Mouse (Mus musculus) brain, adult 2 months (tissue): ENCODE results near the gene Ttll11.

Source experiments
- DNase-seq: peaks from one replicate; pipeline ENCODE4 v3.0.0; 2011; ENCODE audit warnings: low read depth, low spot score

The Ttll11 gene

GRCm38 (mm10) chr2:35827886-35828285 lies 151.8 kb downstream of the Ttll11 start:
- no peak for DNase-seq

DNA sequence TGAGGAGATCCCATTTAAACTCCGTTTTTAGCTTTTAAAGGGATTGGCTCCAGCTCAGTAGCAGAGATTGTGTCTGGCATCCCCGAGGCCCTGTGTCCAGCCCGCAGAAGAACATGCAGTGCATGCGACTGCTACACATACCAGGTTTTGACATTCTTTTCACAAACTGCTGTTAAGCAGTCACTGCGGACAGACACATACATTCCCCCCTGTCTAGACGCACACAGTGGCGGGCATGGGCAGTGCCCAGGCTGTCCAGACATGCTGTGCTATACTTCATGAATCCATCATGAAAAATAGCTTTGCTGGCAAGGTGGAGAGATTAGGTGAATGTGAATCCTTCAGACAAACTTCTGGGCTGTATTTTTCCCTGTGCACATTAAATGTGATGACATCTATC lies 154.6 kb downstream of the Ttll11 start:
- no peak for DNase-seq

- DNase-seq = no peak
These were observed 156.1 kb downstream of the Ttll11 start for GRCm38 (mm10) chr2:35823589-35823988.

DNA sequence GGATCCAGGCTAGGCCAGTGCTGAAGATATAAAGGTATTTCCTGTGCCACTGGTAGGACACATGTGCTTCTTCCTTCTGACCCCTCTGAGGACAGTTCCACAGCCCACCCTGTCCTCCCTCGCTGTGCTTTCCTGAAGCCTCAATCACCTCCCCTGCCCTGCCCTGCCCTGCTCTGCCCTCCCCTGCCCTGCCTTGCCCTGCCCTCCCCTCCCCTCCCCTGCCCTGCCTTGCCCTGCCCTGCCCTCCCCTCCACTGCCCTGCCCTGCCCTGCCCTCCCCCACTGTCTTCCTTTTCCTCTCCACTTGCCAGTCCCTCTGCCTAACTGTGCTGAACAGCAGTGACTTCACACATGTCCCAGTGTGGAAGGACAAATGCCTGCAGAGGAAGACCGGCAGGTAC lies 160.8 kb downstream of the Ttll11 start:
- DNase-seq = no peak

DNA sequence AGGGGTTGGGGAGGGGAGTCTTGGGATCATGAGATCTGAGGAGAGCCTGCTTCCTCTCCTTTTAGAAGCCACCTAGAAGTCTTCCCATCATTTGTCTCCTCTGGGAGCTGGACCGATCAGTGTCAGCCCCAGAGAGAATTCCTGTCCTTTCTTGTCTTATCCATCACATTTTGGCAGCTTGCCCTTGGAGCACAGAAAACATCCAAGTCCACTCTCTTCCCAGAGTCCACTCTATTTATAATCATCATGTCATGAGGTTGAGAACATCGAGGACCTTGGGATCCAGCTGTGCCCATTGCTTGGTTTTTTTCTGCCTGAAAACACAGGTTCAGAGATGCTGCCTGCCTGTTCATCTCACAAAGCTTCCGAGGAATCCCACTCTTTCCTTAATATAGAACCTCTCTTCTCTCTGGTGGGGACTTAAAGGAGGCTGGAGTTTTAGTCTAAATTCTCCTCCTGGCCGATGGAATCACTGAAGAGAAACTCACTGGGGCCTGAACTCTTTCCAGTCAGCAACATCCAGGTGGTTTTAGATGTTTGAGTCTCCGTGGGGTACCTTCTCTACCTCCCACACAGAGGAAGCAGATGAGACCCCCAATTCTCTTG lies 163.6 kb downstream of the Ttll11 start:
- peak; percentile 59 for DNase-seq

DNA sequence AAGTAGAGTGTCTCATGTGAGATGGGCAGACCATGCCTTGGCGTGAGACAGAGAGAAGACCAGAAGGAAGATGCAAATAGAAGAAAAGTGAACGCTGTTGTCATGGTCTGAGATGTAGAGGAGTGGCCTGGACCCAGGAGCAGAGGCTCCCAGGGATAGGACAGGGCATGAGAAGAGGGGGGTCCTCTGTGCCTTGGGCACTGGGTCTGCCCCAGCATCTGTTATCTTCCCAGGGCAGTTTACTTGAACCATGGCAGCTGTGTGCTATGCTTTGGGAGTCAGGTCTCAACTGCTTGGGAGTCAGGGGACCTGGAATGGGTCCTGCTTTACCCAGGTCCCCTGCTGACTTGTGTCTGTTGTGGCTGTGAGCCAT lies 167.2 kb downstream of the Ttll11 start:
- DNase-seq = no peak

GRCm38 (mm10) chr2:35811801-35812560 lies 167.7 kb downstream of the Ttll11 start:
- DNase-seq = peak; percentile 71

GRCm38 (mm10) chr2:35810027-35810426 lies 169.7 kb downstream of the Ttll11 start:
- no peak for DNase-seq

GRCm38 (mm10) chr2:35809141-35809540 lies 170.6 kb downstream of the Ttll11 start:
- DNase-seq = peak; percentile 74

- peak; percentile 68 for DNase-seq
These were observed 173.8 kb downstream of the Ttll11 start for GRCm38 (mm10) chr2:35805881-35806280.

DNA sequence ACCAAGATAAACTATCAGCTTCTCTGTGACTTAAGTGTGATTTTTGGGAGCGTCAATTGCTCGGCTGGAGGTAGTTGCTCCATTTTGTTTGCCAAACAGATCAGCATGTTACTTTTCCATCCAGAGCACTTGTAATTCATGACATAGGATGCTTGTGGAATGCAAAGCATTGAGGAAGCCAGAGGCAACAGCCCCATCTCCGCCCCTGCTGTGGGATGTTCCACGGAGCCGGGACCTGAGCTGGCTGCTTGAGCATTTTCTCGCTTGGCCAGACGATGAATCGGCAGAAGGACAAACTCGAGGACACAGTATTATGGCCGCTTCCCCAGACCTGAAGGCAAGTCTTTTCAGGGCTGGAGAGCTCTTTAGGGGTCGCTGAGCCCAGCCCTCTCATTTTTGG lies 176.6 kb downstream of the Ttll11 start:
- DNase-seq = no peak

- no peak for DNase-seq
These were observed 178.0 kb downstream of the Ttll11 start for GRCm38 (mm10) chr2:35801759-35802158.

- DNase-seq = peak; percentile 59
These were observed 180.6 kb downstream of the Ttll11 start for GRCm38 (mm10) chr2:35799073-35799472.

DNA sequence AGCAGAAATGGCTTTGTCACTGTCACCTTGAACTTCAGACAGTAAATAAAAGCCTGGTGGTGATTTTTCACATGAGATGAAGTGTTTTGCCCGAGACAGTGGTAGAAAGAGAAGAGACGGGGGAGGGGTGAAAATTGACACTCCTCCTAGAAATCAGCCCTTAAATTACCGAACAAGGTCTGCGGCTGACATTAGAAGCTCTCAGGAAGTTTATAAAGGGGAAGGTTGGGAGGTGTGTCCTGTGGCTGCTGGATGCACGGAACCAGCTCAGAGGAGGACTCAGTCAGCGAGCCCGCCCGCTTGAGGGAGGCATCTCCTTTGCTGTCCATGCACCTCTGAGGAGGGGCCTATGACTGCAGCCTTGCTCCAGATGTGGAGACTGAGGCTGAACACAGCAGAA lies 181.7 kb downstream of the Ttll11 start:
- no peak for DNase-seq

GRCm38 (mm10) chr2:35789362-35790326 lies 190.1 kb downstream of the Ttll11 start:
- DNase-seq = peak; percentile 88

GRCm38 (mm10) chr2:35785877-35786276 lies 193.8 kb downstream of the Ttll11 start:
- no peak for DNase-seq

GRCm38 (mm10) chr2:35783368-35783767 lies 196.3 kb downstream of the Ttll11 start:
- DNase-seq = no peak

GRCm38 (mm10) chr2:35779266-35779665 lies 200.4 kb downstream of the Ttll11 start:
- peak; percentile 71 for DNase-seq

DNA sequence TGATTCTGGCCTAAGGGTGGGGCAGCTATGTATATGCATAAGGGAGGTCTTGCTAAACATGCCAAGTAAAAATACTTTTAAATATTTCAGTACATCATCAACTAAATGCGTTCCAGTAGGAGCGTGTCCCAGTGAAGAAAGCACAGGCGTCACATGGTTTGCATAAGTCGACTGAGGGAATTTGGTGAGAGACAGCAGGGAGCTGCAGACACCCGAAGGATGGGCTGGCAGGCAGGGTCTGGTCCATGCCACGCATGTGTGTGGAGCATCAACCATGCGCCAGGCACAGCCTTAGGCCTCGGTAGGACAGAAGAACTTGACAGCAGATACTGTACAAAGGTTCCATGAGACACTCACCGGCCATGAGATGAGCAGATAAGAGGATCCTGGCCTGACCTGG lies 202.8 kb downstream of the Ttll11 start:
- peak; percentile 38 for DNase-seq

GRCm38 (mm10) chr2:35775651-35776055 lies 204.1 kb downstream of the Ttll11 start:
- peak; percentile 80 for DNase-seq

DNA sequence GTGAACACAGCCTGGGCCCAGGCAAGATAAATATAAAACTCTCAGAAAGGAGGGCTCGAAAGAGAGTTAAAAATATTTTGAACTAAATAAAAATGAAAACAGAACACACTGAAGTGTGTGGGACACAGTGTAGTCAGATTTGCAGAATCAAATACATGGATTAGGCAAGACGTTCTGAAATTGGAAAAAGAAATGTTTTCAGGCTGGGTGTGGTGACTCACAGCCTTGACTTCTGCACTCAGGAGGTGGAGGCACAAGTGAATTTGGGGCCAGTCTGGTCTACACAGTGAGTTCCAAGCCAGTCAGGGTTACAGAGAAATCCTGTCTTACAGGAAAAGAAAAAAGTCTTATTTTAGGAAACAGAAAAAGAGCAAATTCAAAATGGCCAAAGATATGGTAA lies 209.2 kb downstream of the Ttll11 start:
- peak; percentile 43 for DNase-seq

DNA sequence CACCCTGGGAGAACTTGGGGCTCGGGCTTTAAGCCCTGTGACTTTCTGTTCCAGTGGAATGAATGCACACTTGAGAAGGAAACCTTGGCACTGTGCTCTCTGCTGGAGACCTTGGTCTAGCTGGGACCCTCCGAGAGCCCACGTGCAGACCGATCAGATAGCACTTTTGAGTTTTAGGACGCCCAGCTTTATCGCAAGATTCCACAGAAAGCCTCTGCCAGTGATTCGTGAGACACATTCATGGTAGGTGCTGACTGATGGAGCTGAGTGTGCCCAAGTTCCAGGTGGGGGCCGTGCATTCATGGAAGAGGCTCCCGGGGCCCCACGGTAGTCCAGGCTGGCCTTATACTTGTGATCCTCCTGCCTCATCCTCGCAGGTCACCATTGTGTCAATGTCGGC lies 210.3 kb downstream of the Ttll11 start:
- peak; percentile 53 for DNase-seq
